Mouse (Mus musculus) hindbrain, embryonic 16.5 days (tissue): ENCODE data around the gene Zmynd10. TPM values are rescaled to one million over a fixed set of nuclear protein-coding genes. Genes with fewer than 3 reads are reported as not detected.

ENCODE experiments used
- ATAC-seq: fragments of 200-750 bp; cut with Nextera tagmentation; 2 replicates; pipeline ENCODE4 v1.8.0; 2017; ENCODE audit warnings: moderate TSS enrichment, moderate library complexity
- H3K27ac ChIP-seq: fragments of 300-500 bp; sonication (generic); 2 replicates; pipeline ENCODE4 v1.5.1; 2014; ENCODE audit warnings: low read depth, mild to moderate bottlenecking, control low read depth, low read length, moderate library complexity
- H3K27me3 ChIP-seq: fragments of 300-500 bp; sonication (generic); replicated peaks from 2 replicates; pipeline ENCODE4 v1.6.1; 2014; ENCODE audit warnings: low read length; ENCODE audit not compliant: control insufficient read depth, insufficient read depth
- H3K36me3 ChIP-seq: fragments of 300-500 bp; sonication (generic); 2 replicates; pipeline ENCODE4 v1.6.1; 2014; ENCODE audit warnings: mild to moderate bottlenecking, low read length, moderate library complexity, mixed read lengths; ENCODE audit not compliant: control insufficient read depth, insufficient read depth
- H3K4me1 ChIP-seq: fragments of 300-500 bp; sonication (generic); 2 replicates; pipeline ENCODE4 v1.6.1; 2014; ENCODE audit warnings: low read depth, low read length; ENCODE audit not compliant: control insufficient read depth, insufficient read depth
- H3K4me2 ChIP-seq: fragments of 300-500 bp; sonication (generic); 2 replicates; pipeline ENCODE4 v1.6.1; 2014; ENCODE audit warnings: mild to moderate bottlenecking, low read length, control low read depth, moderate library complexity
- H3K4me3 ChIP-seq: fragments of 300-500 bp; sonication (generic); 2 replicates; pipeline ENCODE4 v1.5.1; 2014; ENCODE audit warnings: mild to moderate bottlenecking, low read length, control low read depth, moderate library complexity
- H3K9ac ChIP-seq: fragments of 300-500 bp; sonication (generic); 2 replicates; pipeline ENCODE4 v1.6.1; 2014; ENCODE audit warnings: low read depth, mild to moderate bottlenecking, control low read depth, low read length, moderate library complexity
- H3K9me3 ChIP-seq: fragments of 300-500 bp; sonication (generic); 2 replicates; pipeline ENCODE4 v1.6.1; 2014; ENCODE audit warnings: mild to moderate bottlenecking, low read length, moderate library complexity; ENCODE audit not compliant: control insufficient read depth
- WGBS: fragments of 180-500 bp; shearing (Covaris S2); extraction: QIAGEN DNeasy Blood & Tissue Kit; methylation state at CpG from one replicate; pipeline ENCODE4 v1.1.7; 2014; 5-methylcytosine and 5-hydroxymethylcytosine counted together
- polyA plus RNA-seq: library from polyadenylated mRNA; unstranded; fragments of >200 nt; fragmentation: Nextera tagmentation; extraction: Ambion mirVana; gene quantifications from 2 replicates; pipeline ENCODE4 v1.2.1, GENCODE M21; 2015

The Zmynd10 gene
- polyA plus RNA-seq, 1 experiment from 2014 or later = 4.4 TPM

- Histone ChIP-seq H3K4me1 (peaks cover 38% of the 10 kb centered on the region), H3K27ac (peak within 1 kb of the TSS; percentile 14; the same call in 1 of the 2 replicates), H3K27me3 (peaks cover 24% of the 10 kb centered on the region), H3K4me2 (peak within 1 kb of the TSS; percentile 73), H3K4me3 (peak within 1 kb of the TSS; percentile 43), H3K9me3 (no peaks in the 10 kb centered on the region), H3K9ac (peak within 1 kb of the TSS; percentile 68), H3K36me3 (no peaks in the 10 kb centered on the region)
- no peak for ATAC-seq
- 3% methylated on average over 57 of the region's 63 CpGs for WGBS
Measured at GRCm38 (mm10) chr9:107551117-107551889, 4.2 kb downstream of the Zmynd10 start, which contains the start of gene Rassf1. Rassf1 (plus strand) TSS chr9:107551555.

GRCm38 (mm10) chr9:107551890-107552355 is 4.8 kb downstream of the Zmynd10 start:
- peak overlapping the region; percentile 68 for H3K9ac ChIP-seq
- H3K36me3 ChIP-seq = no peaks in the 10 kb centered on the region
- H3K4me3 ChIP-seq = peak overlapping the region; percentile 43
- ATAC-seq = no peak
- H3K4me1 ChIP-seq = peaks cover 40% of the 10 kb centered on the region
- H3K27ac ChIP-seq = 0 out of 2 replicates have a peak overlapping the region, but pooled peaks have one; percentile 14
- H3K9me3 ChIP-seq = no peaks in the 10 kb centered on the region
- peaks cover 24% of the 10 kb centered on the region for H3K27me3 ChIP-seq
- peak overlapping the region; percentile 73 for H3K4me2 ChIP-seq
- 15% methylated on average over 8 of the region's 8 CpGs for WGBS

- 81% methylated on average over 5 of the region's 5 CpGs for WGBS
- H3K9ac ChIP-seq = no peak overlapping the region; the same call in 1 of the 2 replicates
- ATAC-seq = no peak
- H3K4me3 ChIP-seq = no peak overlapping the region; the same call in 1 of the 2 replicates
- H3K4me1 ChIP-seq = peaks cover 34% of the 10 kb centered on the region
- peaks cover 5% of the 10 kb centered on the region for H3K36me3 ChIP-seq
- H3K27me3 ChIP-seq = peaks cover 24% of the 10 kb centered on the region
- H3K9me3 ChIP-seq = no peaks in the 10 kb centered on the region
- peak overlapping the region; percentile 96; the same call in 1 of the 2 replicates for H3K4me2 ChIP-seq
- H3K27ac ChIP-seq = no peak overlapping the region
Measured at GRCm38 (mm10) chr9:107552690-107553393, 5.7 kb downstream of the Zmynd10 start.

GRCm38 (mm10) chr9:107553541-107554318 is 6.6 kb downstream of the Zmynd10 start:
- 7% methylated on average over 35 of the region's 37 CpGs for WGBS
- Histone ChIP-seq H3K36me3 (peaks cover 10% of the 10 kb centered on the region), H3K4me1 (peaks cover 34% of the 10 kb centered on the region), H3K9ac (peak overlapping the region; percentile 80), H3K27ac (peak overlapping the region; percentile 92), H3K4me2 (peak overlapping the region; percentile 96), H3K4me3 (peak overlapping the region; percentile 81), H3K27me3 (peaks cover 24% of the 10 kb centered on the region), H3K9me3 (no peaks in the 10 kb centered on the region)
- ATAC-seq = peak; percentile 68

- Histone ChIP-seq H3K9me3 (no peaks in the 10 kb centered on the region), H3K27me3 (peaks cover 22% of the 10 kb centered on the region), H3K36me3 (peaks cover 15% of the 10 kb centered on the region), H3K4me2 (peak overlapping the region; percentile 96), H3K4me3 (peak overlapping the region; percentile 81), H3K9ac (peak overlapping the region; percentile 87), H3K4me1 (peaks cover 34% of the 10 kb centered on the region), H3K27ac (peak overlapping the region; percentile 92)
- WGBS = under 1% methylated on average over 53 of the region's 53 CpGs
- peak; percentile 94 for ATAC-seq
Measured at GRCm38 (mm10) chr9:107554319-107554825, 7.3 kb downstream of the Zmynd10 start.

GRCm38 (mm10) chr9:107555031-107555457 is 7.9 kb downstream of the Zmynd10 start:
- Histone ChIP-seq H3K27ac (peak overlapping the region; percentile 92), H3K27me3 (peaks cover 19% of the 10 kb centered on the region), H3K9ac (peak overlapping the region; percentile 87), H3K4me1 (peaks cover 34% of the 10 kb centered on the region), H3K36me3 (peaks cover 22% of the 10 kb centered on the region), H3K9me3 (no peaks in the 10 kb centered on the region), H3K4me3 (peak overlapping the region; percentile 81), H3K4me2 (peak overlapping the region; percentile 96)
- WGBS = under 1% methylated on average over 23 of the region's 23 CpGs
- ATAC-seq = no peak; the same call in none of the 2 replicates

GRCm38 (mm10) chr9:107555701-107556100 is 8.6 kb downstream of the Zmynd10 start:
- H3K36me3 ChIP-seq = peaks cover 22% of the 10 kb centered on the region
- no peaks in the 10 kb centered on the region for H3K9me3 ChIP-seq
- WGBS = 45% methylated on average over 2 of the region's 2 CpGs
- no peak overlapping the region for H3K27ac ChIP-seq
- no peak for ATAC-seq
- H3K27me3 ChIP-seq = peaks cover 15% of the 10 kb centered on the region
- H3K4me2 ChIP-seq = peak overlapping the region; percentile 96
- peaks cover 34% of the 10 kb centered on the region for H3K4me1 ChIP-seq
- H3K9ac ChIP-seq = peak overlapping the region; percentile 87
- peak overlapping the region; percentile 81 for H3K4me3 ChIP-seq

- H3K4me1 ChIP-seq = peaks cover 28% of the 10 kb centered on the region
- peak overlapping the region; percentile 96 for H3K4me2 ChIP-seq
- no peak overlapping the region for H3K27ac ChIP-seq
- no peaks in the 10 kb centered on the region for H3K9me3 ChIP-seq
- peaks cover 23% of the 10 kb centered on the region for H3K36me3 ChIP-seq
- H3K4me3 ChIP-seq = no peak overlapping the region
- no peak overlapping the region; the same call in 1 of the 2 replicates for H3K9ac ChIP-seq
- WGBS = 80% methylated on average over 3 of the region's 3 CpGs
- ATAC-seq = no peak
- peaks cover 9% of the 10 kb centered on the region for H3K27me3 ChIP-seq
Measured at GRCm38 (mm10) chr9:107556346-107556745, 9.2 kb downstream of the Zmynd10 start.
